Mouse (Mus musculus): Measurements from ENCODE around the gene Car12.

DNA sequence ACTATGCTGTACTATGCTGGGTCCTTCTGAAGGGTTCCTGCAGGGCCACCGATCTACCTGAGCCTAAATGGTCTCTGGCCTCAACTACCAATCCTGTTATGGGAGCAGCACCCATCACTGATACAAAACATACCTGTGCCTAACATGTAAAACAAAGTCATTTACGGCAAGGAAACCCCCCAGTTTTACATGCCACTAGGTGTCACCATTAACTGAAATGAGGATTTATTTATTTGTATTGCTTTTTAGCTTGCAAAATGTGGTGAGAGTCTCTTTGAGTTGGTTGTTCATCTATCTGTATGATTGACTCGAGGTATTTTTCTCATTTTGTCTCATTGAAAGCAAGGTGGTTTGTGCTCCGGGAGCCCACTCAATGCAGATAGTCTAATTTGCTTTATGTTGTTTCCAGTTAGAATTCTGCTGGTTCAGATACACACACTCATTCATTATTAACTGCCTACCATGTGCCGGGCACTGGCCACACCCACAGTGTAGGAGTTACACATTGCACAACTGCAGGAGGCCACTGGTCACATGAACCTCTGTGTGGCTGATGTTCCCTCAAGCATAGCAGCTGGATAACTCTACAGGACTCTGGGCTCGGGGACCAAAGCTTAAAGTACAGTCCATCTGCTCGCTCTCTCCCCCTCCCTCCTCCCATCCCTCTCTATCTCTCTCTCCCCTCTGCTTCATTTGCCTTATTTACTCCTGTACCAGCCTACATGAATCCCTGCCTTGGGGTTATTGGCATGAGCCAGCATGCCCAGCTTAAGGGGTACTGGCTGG, 15.9 kb upstream of the Car12 start:
- TF ChIP-seq CTCF (IDR thresholded peaks at IDR 0.05; ENCODE audit: borderline replicate concordance, insufficient read depth, low read depth, low read length) (no peak), POLR2A (IDR thresholded peaks at IDR 0.05; ENCODE audit: borderline replicate concordance, insufficient read depth, low read length) (no peak)

Data from cerebellum, adult 2 months (tissue).